Mouse (Mus musculus) cortical plate, adult 2 months (tissue): Measurements from ENCODE around the gene Mysm1.

ENCODE experiments used
- CTCF ChIP-seq: fragments of 200-500 bp; IDR thresholded peaks from 2 replicates; pipeline ENCODE4 v1.5.1; 2011; ENCODE audit warnings: mild to moderate bottlenecking, control low read depth, low read length; ENCODE audit not compliant: insufficient read depth; ENCODE audit errors: extremely low read depth
- POLR2A ChIP-seq: fragments of 200-500 bp; IDR thresholded peaks from 2 replicates; pipeline ENCODE4 v1.6.1; 2011; ENCODE audit warnings: mild to moderate bottlenecking, low read length, control low read depth; ENCODE audit not compliant: insufficient read depth; ENCODE audit errors: extremely low read depth

GRCm38 (mm10) chr4:94952773-94953172, 26.1 kb downstream of the Mysm1 start:
- no peak for TF ChIP-seq CTCF
- no peak for TF ChIP-seq POLR2A
